Mouse (Mus musculus) neural tube, embryonic 15.5 days (tissue): ENCODE measurements around the gene Anxa11. TPM values are rescaled to one million over a fixed set of nuclear protein-coding genes. Genes with fewer than 3 reads are reported as not detected.

Experiments used
- ATAC-seq: fragments of 200-750 bp; cut with Nextera tagmentation; 2 replicates; pipeline ENCODE4 v1.8.0; 2017; ENCODE audit warnings: mild to moderate bottlenecking, moderate TSS enrichment, moderate library complexity; ENCODE audit not compliant: low FRiP score
- H3K27ac ChIP-seq: fragments of 300-500 bp; sonication (generic); replicated peaks from 2 replicates; pipeline ENCODE4 v1.5.1; 2015; ENCODE audit warnings: mild to moderate bottlenecking, inconsistent platforms
- H3K27me3 ChIP-seq: fragments of 300-500 bp; sonication (generic); replicated peaks from 2 replicates; pipeline ENCODE4 v1.6.1; 2015; ENCODE audit warnings: inconsistent platforms
- H3K36me3 ChIP-seq: fragments of 300-500 bp; sonication (generic); 2 replicates; pipeline ENCODE4 v1.6.1; 2015; ENCODE audit warnings: inconsistent platforms
- H3K4me1 ChIP-seq: fragments of 300-500 bp; sonication (generic); 2 replicates; pipeline ENCODE4 v1.6.1; 2015; ENCODE audit warnings: inconsistent platforms
- H3K4me2 ChIP-seq: fragments of 300-500 bp; sonication (generic); 2 replicates; pipeline ENCODE4 v1.6.1; 2015; ENCODE audit warnings: inconsistent platforms, mild to moderate bottlenecking, moderate library complexity
- H3K4me3 ChIP-seq: fragments of 300-500 bp; sonication (generic); replicated peaks from 2 replicates; pipeline ENCODE4 v1.5.1; 2015; ENCODE audit warnings: mild to moderate bottlenecking, inconsistent platforms
- H3K9ac ChIP-seq: fragments of 300-500 bp; sonication (generic); replicated peaks from 2 replicates; pipeline ENCODE4 v1.6.1; 2015; ENCODE audit warnings: mild to moderate bottlenecking, inconsistent platforms
- H3K9me3 ChIP-seq: fragments of 300-500 bp; sonication (generic); replicated peaks from 2 replicates; pipeline ENCODE4 v1.6.1; 2016; ENCODE audit warnings: inconsistent platforms
- WGBS: fragments of 180-500 bp; shearing (Covaris S2); methylation state at CpG from one replicate; pipeline ENCODE4 v1.1.7; 2015; ENCODE audit warnings: mixed read lengths; 5-methylcytosine and 5-hydroxymethylcytosine counted together
- polyA plus RNA-seq: library from polyadenylated mRNA; unstranded; fragments of >200 nt; fragmentation: Nextera tagmentation; extraction: Ambion mirVana; gene quantifications from 2 replicates; pipeline ENCODE4 v1.2.1, GENCODE M21; 2015

Anxa11 gene
- polyA plus RNA-seq, 1 experiment from 2014 or later, result 2.3 TPM

GRCm38 (mm10) chr14:25814140-25814539 lies 27.8 kb upstream of the Anxa11 start:
- no peak for ATAC-seq
- Histone ChIP-seq H3K27ac (no peak overlapping the region), H3K4me1 (peaks cover 4% of the 10 kb centered on the region; the same call in 1 of the 2 replicates), H3K4me3 (no peak overlapping the region), H3K4me2 (no peak overlapping the region), H3K9me3 (no peaks in the 10 kb centered on the region), H3K9ac (no peak overlapping the region), H3K27me3 (no peaks in the 10 kb centered on the region), H3K36me3 (no peaks in the 10 kb centered on the region)

- no peak overlapping the region for H3K4me2 ChIP-seq
- 10% methylated on average over 9 of the region's 9 CpGs for WGBS
These were observed 25.5 kb upstream of the Anxa11 start for GRCm38 (mm10) chr14:25816416-25816815.

GRCm38 (mm10) chr14:25822584-25822983 lies 19.4 kb upstream of the Anxa11 start:
- no peak for ATAC-seq
- Histone ChIP-seq H3K4me2 (no peak overlapping the region), H3K9ac (no peak overlapping the region), H3K27me3 (0 out of 2 replicates have a peak, but pooled peaks cover 4% of the 10 kb centered on the region), H3K9me3 (no peaks in the 10 kb centered on the region), H3K36me3 (no peaks in the 10 kb centered on the region), H3K4me3 (no peak overlapping the region), H3K4me1 (peaks cover 4% of the 10 kb centered on the region; the same call in 1 of the 2 replicates), H3K27ac (no peak overlapping the region)
- 86% methylated on average over 1 of the region's 1 CpGs for WGBS

More at GRCm38 (mm10) chr14:25816416-25816815, 25.5 kb upstream of the Anxa11 start:
- Histone ChIP-seq H3K4me3 (no peak overlapping the region), H3K9me3 (no peaks in the 10 kb centered on the region), H3K27ac (no peak overlapping the region), H3K36me3 (no peaks in the 10 kb centered on the region), H3K27me3 (no peaks in the 10 kb centered on the region), H3K9ac (no peak overlapping the region), H3K4me1 (peaks cover 4% of the 10 kb centered on the region; the same call in 1 of the 2 replicates)
- peak; percentile 72; the same call in 1 of the 2 replicates for ATAC-seq

- 39% methylated on average over 5 of the region's 5 CpGs for WGBS
- no peak for ATAC-seq
- H3K9ac ChIP-seq, result no peak overlapping the region
- peaks cover 4% of the 10 kb centered on the region; the same call in 1 of the 2 replicates for H3K4me1 ChIP-seq
- H3K4me3 ChIP-seq, result no peak overlapping the region
- H3K27me3 ChIP-seq, result 0 out of 2 replicates have a peak, but pooled peaks cover 4% of the 10 kb centered on the region
- H3K36me3 ChIP-seq, result no peaks in the 10 kb centered on the region
- H3K9me3 ChIP-seq, result no peaks in the 10 kb centered on the region
- H3K27ac ChIP-seq, result no peak overlapping the region
- H3K4me2 ChIP-seq, result no peak overlapping the region
These were observed 17.0 kb upstream of the Anxa11 start for GRCm38 (mm10) chr14:25824995-25825394.

GRCm38 (mm10) chr14:25825880-25826626 lies 15.9 kb upstream of the Anxa11 start:
- no peaks in the 10 kb centered on the region for H3K36me3 ChIP-seq
- no peak overlapping the region for H3K9ac ChIP-seq
- H3K27ac ChIP-seq, result no peak overlapping the region
- no peak overlapping the region for H3K4me3 ChIP-seq
- no peak overlapping the region for H3K4me2 ChIP-seq
- H3K4me1 ChIP-seq, result peaks cover 4% of the 10 kb centered on the region; the same call in 1 of the 2 replicates
- no peaks in the 10 kb centered on the region for H3K9me3 ChIP-seq
- 0 out of 2 replicates have a peak, but pooled peaks cover 4% of the 10 kb centered on the region for H3K27me3 ChIP-seq
- no peak for ATAC-seq
- 92% methylated on average over 11 of the region's 11 CpGs for WGBS

GRCm38 (mm10) chr14:25826866-25827265 lies 15.1 kb upstream of the Anxa11 start:
- no peaks in the 10 kb centered on the region for H3K36me3 ChIP-seq
- peaks cover 4% of the 10 kb centered on the region; the same call in 1 of the 2 replicates for H3K4me1 ChIP-seq
- H3K9me3 ChIP-seq, result no peaks in the 10 kb centered on the region
- 98% methylated on average over 2 of the region's 2 CpGs for WGBS
- no peak overlapping the region for H3K4me3 ChIP-seq
- H3K4me2 ChIP-seq, result no peak overlapping the region
- H3K9ac ChIP-seq, result no peak overlapping the region
- H3K27ac ChIP-seq, result no peak overlapping the region
- H3K27me3 ChIP-seq, result 0 out of 2 replicates have a peak, but pooled peaks cover 4% of the 10 kb centered on the region
- ATAC-seq, result no peak

GRCm38 (mm10) chr14:25831332-25831731 lies 10.6 kb upstream of the Anxa11 start:
- no peaks in the 10 kb centered on the region for H3K9me3 ChIP-seq
- H3K27me3 ChIP-seq, result no peaks in the 10 kb centered on the region
- H3K27ac ChIP-seq, result no peak overlapping the region
- no peak for ATAC-seq
- no peak overlapping the region for H3K9ac ChIP-seq
- no peak overlapping the region for H3K4me2 ChIP-seq
- H3K4me1 ChIP-seq, result peaks cover 6% of the 10 kb centered on the region; the same call in 1 of the 2 replicates
- 71% methylated on average over 1 of the region's 1 CpGs for WGBS
- no peaks in the 10 kb centered on the region for H3K36me3 ChIP-seq
- H3K4me3 ChIP-seq, result no peak overlapping the region

GRCm38 (mm10) chr14:25832301-25832700 lies 9.7 kb upstream of the Anxa11 start:
- H3K4me2 ChIP-seq, result peak overlapping the region; percentile 9; the same call in 1 of the 2 replicates

GRCm38 (mm10) chr14:25838411-25838810 lies 3.5 kb upstream of the Anxa11 start:
- Histone ChIP-seq H3K4me3 (no peak overlapping the region), H3K36me3 (no peaks in the 10 kb centered on the region), H3K4me2 (no peak overlapping the region), H3K27ac (no peak overlapping the region), H3K9ac (no peak overlapping the region), H3K27me3 (peaks cover 32% of the 10 kb centered on the region), H3K9me3 (no peaks in the 10 kb centered on the region), H3K4me1 (peaks cover 19% of the 10 kb centered on the region)
- no peak for ATAC-seq
- 46% methylated on average over 8 of the region's 8 CpGs for WGBS

More at GRCm38 (mm10) chr14:25832301-25832700, 9.7 kb upstream of the Anxa11 start:
- no peak for ATAC-seq
- Histone ChIP-seq H3K4me3 (no peak overlapping the region), H3K27ac (no peak overlapping the region), H3K9ac (no peak overlapping the region), H3K27me3 (no peaks in the 10 kb centered on the region), H3K4me1 (peaks cover 6% of the 10 kb centered on the region; the same call in 1 of the 2 replicates), H3K9me3 (no peaks in the 10 kb centered on the region), H3K36me3 (no peaks in the 10 kb centered on the region)
- WGBS, result 12% methylated on average over 14 of the region's 14 CpGs

- H3K36me3 ChIP-seq, result no peaks in the 10 kb centered on the region
- 73% methylated on average over 7 of the region's 7 CpGs for WGBS
- no peak overlapping the region for H3K4me2 ChIP-seq
- H3K9ac ChIP-seq, result no peak overlapping the region
- no peak for ATAC-seq
- no peaks in the 10 kb centered on the region for H3K9me3 ChIP-seq
- H3K27me3 ChIP-seq, result peaks cover 44% of the 10 kb centered on the region
- peaks cover 19% of the 10 kb centered on the region for H3K4me1 ChIP-seq
- no peak overlapping the region for H3K4me3 ChIP-seq
- H3K27ac ChIP-seq, result no peak overlapping the region
These were observed 2.2 kb upstream of the Anxa11 start for GRCm38 (mm10) chr14:25839791-25840190.

- Histone ChIP-seq H3K27ac (no peak overlapping the region), H3K4me2 (no peak overlapping the region), H3K4me1 (peaks cover 19% of the 10 kb centered on the region), H3K9ac (no peak overlapping the region), H3K4me3 (no peak overlapping the region), H3K36me3 (no peaks in the 10 kb centered on the region), H3K9me3 (no peaks in the 10 kb centered on the region), H3K27me3 (peaks cover 44% of the 10 kb centered on the region)
- 11% methylated on average over 7 of the region's 7 CpGs for WGBS
- no peak for ATAC-seq
These were observed 995 bp upstream of the Anxa11 start for GRCm38 (mm10) chr14:25840961-25841360.

- WGBS, result 2% methylated on average over 4 of the region's 4 CpGs
- peak overlapping the region; percentile 47 for H3K4me3 ChIP-seq
- no peaks in the 10 kb centered on the region for H3K36me3 ChIP-seq
- no peak overlapping the region for H3K9ac ChIP-seq
- no peaks in the 10 kb centered on the region for H3K9me3 ChIP-seq
- peaks cover 19% of the 10 kb centered on the region for H3K4me1 ChIP-seq
- H3K27me3 ChIP-seq, result peaks cover 44% of the 10 kb centered on the region
- H3K27ac ChIP-seq, result no peak overlapping the region
- H3K4me2 ChIP-seq, result peak overlapping the region; percentile 96
- no peak for ATAC-seq
These were observed 377 bp upstream of the Anxa11 start for GRCm38 (mm10) chr14:25841579-25841978.
